Mouse (Mus musculus): Measurements from ENCODE around the gene 4931409K22Rik. TPM values are rescaled to one million over a fixed set of nuclear protein-coding genes. Genes with fewer than 3 reads are reported as not detected.
"Not testable (repeated sequence)": the region's sequence is repeated elsewhere in the genome, so short reads cannot be mapped to it uniquely, and the experiment has no call there.

Gene 4931409K22Rik
- polyA plus RNA-seq, 1 experiment from 2014 or later = not detected

- 88% methylated on average over 7 of the region's 7 CpGs for WGBS
Measured at GRCm38 (mm10) chr5:24555335-24555734, 1.3 kb downstream of the 4931409K22Rik start.

GRCm38 (mm10) chr5:24553621-24554244 is 2.9 kb downstream of the 4931409K22Rik start:
- H3K4me1 ChIP-seq = peaks cover 11% of the 10 kb centered on the region
- no peak overlapping the region for H3K4me3 ChIP-seq
- no peak overlapping the region for H3K27ac ChIP-seq
- no peak overlapping the region for H3K4me2 ChIP-seq
- WGBS = 77% methylated on average over 5 of the region's 5 CpGs
- no peaks in the 10 kb centered on the region for H3K9me3 ChIP-seq
- no peak for ATAC-seq (replicated peaks)
- H3K36me3 ChIP-seq (replicated peaks) = no peaks in the 10 kb centered on the region
- no peak overlapping the region for H3K9ac ChIP-seq
- H3K27me3 ChIP-seq (replicated peaks) = 0 out of 2 replicates have a peak, but pooled peaks cover 3% of the 10 kb centered on the region

More at GRCm38 (mm10) chr5:24555335-24555734, 1.3 kb downstream of the 4931409K22Rik start:
- not testable (repeated sequence) for H3K9ac ChIP-seq; ATAC-seq (replicated peaks); H3K27ac ChIP-seq; H3K27me3 ChIP-seq (replicated peaks); H3K9me3 ChIP-seq; H3K4me3 ChIP-seq; H3K36me3 ChIP-seq (replicated peaks); H3K4me2 ChIP-seq
- peaks cover 11% of the 10 kb centered on the region for H3K4me1 ChIP-seq

- Histone ChIP-seq H3K36me3 (replicated peaks) (no peaks in the 10 kb centered on the region), H3K4me1 (peaks cover 11% of the 10 kb centered on the region), H3K9me3 (no peaks in the 10 kb centered on the region), H3K27me3 (replicated peaks) (0 out of 2 replicates have a peak, but pooled peaks cover 3% of the 10 kb centered on the region), H3K4me2 (peak overlapping the region; percentile 41), H3K9ac (no peak overlapping the region), H3K27ac (no peak overlapping the region), H3K4me3 (no peak overlapping the region)
- peak; percentile 35; the same call in 1 of the 2 replicates for ATAC-seq (replicated peaks)
- 39% methylated on average over 2 of the region's 2 CpGs for WGBS
Measured at GRCm38 (mm10) chr5:24551317-24551688, 5.3 kb downstream of the 4931409K22Rik start.

- Histone ChIP-seq H3K9me3 (no peaks in the 10 kb centered on the region), H3K27ac (no peak overlapping the region), H3K36me3 (replicated peaks) (no peaks in the 10 kb centered on the region), H3K27me3 (replicated peaks) (0 out of 2 replicates have a peak, but pooled peaks cover under 1% of the 10 kb centered on the region), H3K4me2 (peak overlapping the region; percentile 41), H3K9ac (no peak overlapping the region), H3K4me1 (peaks cover 11% of the 10 kb centered on the region), H3K4me3 (no peak overlapping the region)
- peak; percentile 63 for ATAC-seq (replicated peaks)
- WGBS = 30% methylated on average over 26 of the region's 26 CpGs
Measured at GRCm38 (mm10) chr5:24550598-24551316, 5.9 kb downstream of the 4931409K22Rik start.

GRCm38 (mm10) chr5:24542643-24543042 is 14.0 kb downstream of the 4931409K22Rik start:
- Histone ChIP-seq H3K27ac (no peak overlapping the region), H3K4me3 (no peak overlapping the region), H3K36me3 (replicated peaks) (no peaks in the 10 kb centered on the region), H3K27me3 (replicated peaks) (no peaks in the 10 kb centered on the region), H3K9me3 (no peaks in the 10 kb centered on the region), H3K9ac (no peak overlapping the region), H3K4me1 (no peaks in the 10 kb centered on the region), H3K4me2 (no peak overlapping the region)
- ATAC-seq (replicated peaks) = no peak
- 75% methylated on average over 7 of the region's 7 CpGs for whole genome bisulfite sequencing

- H3K36me3 ChIP-seq (replicated peaks) = no peaks in the 10 kb centered on the region
- no peak overlapping the region for H3K4me3 ChIP-seq
- 54% methylated on average over 6 of the region's 6 CpGs for WGBS
- no peaks in the 10 kb centered on the region for H3K27me3 ChIP-seq (replicated peaks)
- ATAC-seq (replicated peaks) = no peak
- H3K9ac ChIP-seq = no peak overlapping the region
- no peak overlapping the region for H3K27ac ChIP-seq
- no peak overlapping the region for H3K4me2 ChIP-seq
- no peaks in the 10 kb centered on the region for H3K4me1 ChIP-seq
- H3K9me3 ChIP-seq = no peaks in the 10 kb centered on the region
Measured at GRCm38 (mm10) chr5:24541144-24541569, 15.5 kb downstream of the 4931409K22Rik start.

GRCm38 (mm10) chr5:24540387-24541143 is 16.0 kb downstream of the 4931409K22Rik start, which contains the start of gene Asb10:
Gene Asb10 (minus strand): TSS chr5:24540978.
- no peak within 1 kb of the TSS for H3K4me2 ChIP-seq
- 50% methylated on average over 14 of the region's 14 CpGs for WGBS
- no peak within 1 kb of the TSS for H3K27ac ChIP-seq
- H3K27me3 ChIP-seq (replicated peaks) = no peaks in the 10 kb centered on the region
- no peak within 1 kb of the TSS for H3K4me3 ChIP-seq
- no peak within 1 kb of the TSS for H3K9ac ChIP-seq
- H3K4me1 ChIP-seq = no peaks in the 10 kb centered on the region
- H3K9me3 ChIP-seq = no peaks in the 10 kb centered on the region
- ATAC-seq (replicated peaks) = no peak
- no peaks in the 10 kb centered on the region for H3K36me3 ChIP-seq (replicated peaks)

GRCm38 (mm10) chr5:24539571-24540296 is 16.9 kb downstream of the 4931409K22Rik start:
- no peak overlapping the region for H3K4me3 ChIP-seq
- H3K27ac ChIP-seq = no peak overlapping the region
- H3K27me3 ChIP-seq (replicated peaks) = no peaks in the 10 kb centered on the region
- no peaks in the 10 kb centered on the region for H3K9me3 ChIP-seq
- H3K4me2 ChIP-seq = no peak overlapping the region
- no peak for ATAC-seq (replicated peaks)
- no peak overlapping the region for H3K9ac ChIP-seq
- H3K4me1 ChIP-seq = no peaks in the 10 kb centered on the region
- WGBS = 84% methylated on average over 22 of the region's 22 CpGs
- no peaks in the 10 kb centered on the region for H3K36me3 ChIP-seq (replicated peaks)

- no peaks in the 10 kb centered on the region for H3K9me3 ChIP-seq
- 67% methylated on average over 16 of the region's 16 CpGs for WGBS
- H3K4me1 ChIP-seq = no peaks in the 10 kb centered on the region
- no peaks in the 10 kb centered on the region for H3K27me3 ChIP-seq (replicated peaks)
- no peak for ATAC-seq (replicated peaks)
- no peak overlapping the region for H3K27ac ChIP-seq
- no peak overlapping the region for H3K4me3 ChIP-seq
- H3K9ac ChIP-seq = no peak overlapping the region
- H3K36me3 ChIP-seq (replicated peaks) = no peaks in the 10 kb centered on the region
- no peak overlapping the region for H3K4me2 ChIP-seq
Measured at GRCm38 (mm10) chr5:24537618-24538017, 19.0 kb downstream of the 4931409K22Rik start.

GRCm38 (mm10) chr5:24536511-24536910 is 20.1 kb downstream of the 4931409K22Rik start:
- no peak for ATAC-seq (replicated peaks)
- H3K4me3 ChIP-seq = no peak overlapping the region
- no peaks in the 10 kb centered on the region for H3K36me3 ChIP-seq (replicated peaks)
- 74% methylated on average over 5 of the region's 5 CpGs for WGBS
- no peak overlapping the region for H3K9ac ChIP-seq
- H3K9me3 ChIP-seq = no peaks in the 10 kb centered on the region
- H3K27ac ChIP-seq = no peak overlapping the region
- H3K4me2 ChIP-seq = no peak overlapping the region
- no peaks in the 10 kb centered on the region for H3K4me1 ChIP-seq
- H3K27me3 ChIP-seq (replicated peaks) = no peaks in the 10 kb centered on the region

- no peaks in the 10 kb centered on the region for H3K4me1 ChIP-seq
- no peak for ATAC-seq (replicated peaks)
- H3K27ac ChIP-seq = no peak overlapping the region
- 90% methylated on average over 3 of the region's 3 CpGs for WGBS
- no peak overlapping the region for H3K4me2 ChIP-seq
- H3K9me3 ChIP-seq = no peaks in the 10 kb centered on the region
- no peaks in the 10 kb centered on the region for H3K36me3 ChIP-seq (replicated peaks)
- no peak overlapping the region for H3K4me3 ChIP-seq
- H3K9ac ChIP-seq = no peak overlapping the region
- H3K27me3 ChIP-seq (replicated peaks) = no peaks in the 10 kb centered on the region; the same call in 1 of the 2 replicates
Measured at GRCm38 (mm10) chr5:24535731-24536130, 20.9 kb downstream of the 4931409K22Rik start.

- peaks cover 6% of the 10 kb centered on the region for H3K27me3 ChIP-seq (replicated peaks)
- no peak for ATAC-seq (replicated peaks)
- H3K4me1 ChIP-seq = no peaks in the 10 kb centered on the region
- no peaks in the 10 kb centered on the region for H3K9me3 ChIP-seq
- WGBS = 46% methylated on average over 5 of the region's 5 CpGs
- no peak overlapping the region for H3K4me2 ChIP-seq
- no peaks in the 10 kb centered on the region for H3K36me3 ChIP-seq (replicated peaks)
- H3K9ac ChIP-seq = no peak overlapping the region
- no peak overlapping the region for H3K27ac ChIP-seq
- no peak overlapping the region for H3K4me3 ChIP-seq
Measured at GRCm38 (mm10) chr5:24534292-24534691, 22.3 kb downstream of the 4931409K22Rik start.
